Mouse (Mus musculus): ENCODE measurements around the gene Ppp2r5c.

GRCm38 (mm10) chr12:110512884-110513283, 66.0 kb downstream of the Ppp2r5c start:
- TF ChIP-seq GATA1 (IDR thresholded peaks at IDR 0.05; ENCODE audit: borderline replicate concordance, low read length) (no peak), FLI1 (IDR thresholded peaks at IDR 0.05; ENCODE audit: low read length) (no peak)
